Mouse (Mus musculus) neural tube, embryonic 13.5 days (tissue): ENCODE results near the gene Art1. TPM values are rescaled to one million over a fixed set of nuclear protein-coding genes. Genes with fewer than 3 reads are reported as not detected.
A peak's percentile ranks its signal among the peaks of the same experiment; 100 is the strongest.

Experiments used
- ATAC-seq: fragments of 200-750 bp; cut with Nextera tagmentation; 2 replicates; pipeline ENCODE4 v1.8.0; 2017; ENCODE audit warnings: low read depth, mild to moderate bottlenecking, moderate TSS enrichment, moderate library complexity
- H3K27ac ChIP-seq: fragments of 300-500 bp; sonication (generic); replicated peaks from 2 replicates; pipeline ENCODE4 v1.5.1; 2015; ENCODE audit warnings: moderate library complexity, mild to moderate bottlenecking, inconsistent platforms
- H3K27me3 ChIP-seq: fragments of 300-500 bp; sonication (generic); 2 replicates; pipeline ENCODE4 v1.6.1; 2015; ENCODE audit warnings: mild to moderate bottlenecking, inconsistent platforms
- H3K36me3 ChIP-seq: fragments of 300-500 bp; sonication (generic); 2 replicates; pipeline ENCODE4 v1.6.1; 2015; ENCODE audit warnings: mild to moderate bottlenecking, inconsistent platforms
- H3K4me1 ChIP-seq: fragments of 300-500 bp; sonication (generic); replicated peaks from 2 replicates; pipeline ENCODE4 v1.6.1; 2015; ENCODE audit warnings: inconsistent platforms
- H3K4me2 ChIP-seq: fragments of 300-500 bp; sonication (generic); 2 replicates; pipeline ENCODE4 v1.6.1; 2015; ENCODE audit warnings: inconsistent platforms, mild to moderate bottlenecking, moderate library complexity
- H3K4me3 ChIP-seq: fragments of 300-500 bp; sonication (generic); 2 replicates; pipeline ENCODE4 v1.5.1; 2015; ENCODE audit warnings: mild to moderate bottlenecking, inconsistent platforms
- H3K9ac ChIP-seq: fragments of 300-500 bp; sonication (generic); 2 replicates; pipeline ENCODE4 v1.6.1; 2015; ENCODE audit warnings: moderate library complexity, mild to moderate bottlenecking, inconsistent platforms
- H3K9me3 ChIP-seq: fragments of 300-500 bp; sonication (generic); 2 replicates; pipeline ENCODE4 v1.6.1; 2016; ENCODE audit warnings: inconsistent platforms
- WGBS: fragments of 180-500 bp; shearing (Covaris S2); methylation state at CpG from one replicate; pipeline ENCODE4 v1.1.7; 2015; 5-methylcytosine and 5-hydroxymethylcytosine counted together
- polyA plus RNA-seq: library from polyadenylated mRNA; unstranded; fragments of >200 nt; fragmentation: Nextera tagmentation; extraction: Ambion mirVana; gene quantifications from 2 replicates; pipeline ENCODE4 v1.2.1, GENCODE M21; 2015

Gene Art1
- 0.71 and 1.2 TPM in 2 replicates for polyA plus RNA-seq

DNA sequence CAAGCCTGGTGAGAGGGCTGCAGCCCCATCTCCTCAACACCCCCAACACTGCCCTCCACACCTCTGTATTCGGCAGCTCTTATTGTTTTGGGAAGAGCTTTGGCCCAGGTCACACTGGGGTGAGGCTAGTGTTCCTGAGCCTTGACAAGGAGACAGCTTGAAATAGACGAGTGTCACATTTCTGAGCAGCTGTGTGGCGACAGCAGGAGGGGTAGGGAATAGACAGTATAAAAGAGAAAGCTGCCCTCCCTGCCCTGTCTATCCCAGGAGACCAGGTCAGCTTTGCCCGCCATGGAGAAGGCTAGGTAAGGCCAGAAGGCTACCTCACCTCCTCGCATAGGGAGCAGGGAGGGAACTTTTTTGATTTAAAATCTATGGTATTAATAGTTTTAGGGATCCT lies at the start of gene Art1:
TSS of gene Art1 (plus strand) at position 257 of the 400 bp plus-strand sequence.
- H3K4me2 ChIP-seq = no peak within 1 kb of the TSS
- no peak within 1 kb of the TSS for H3K9ac ChIP-seq
- WGBS = 30% methylated on average over 5 of the region's 5 CpGs
- H3K4me1 ChIP-seq = peaks cover 25% of the 10 kb centered on the region
- no peaks in the 10 kb centered on the region for H3K36me3 ChIP-seq
- no peak for ATAC-seq
- H3K27ac ChIP-seq = no peak within 1 kb of the TSS
- H3K9me3 ChIP-seq = no peaks in the 10 kb centered on the region
- no peak within 1 kb of the TSS for H3K4me3 ChIP-seq
- H3K27me3 ChIP-seq = 0 out of 2 replicates have a peak, but pooled peaks cover 8% of the 10 kb centered on the region

DNA sequence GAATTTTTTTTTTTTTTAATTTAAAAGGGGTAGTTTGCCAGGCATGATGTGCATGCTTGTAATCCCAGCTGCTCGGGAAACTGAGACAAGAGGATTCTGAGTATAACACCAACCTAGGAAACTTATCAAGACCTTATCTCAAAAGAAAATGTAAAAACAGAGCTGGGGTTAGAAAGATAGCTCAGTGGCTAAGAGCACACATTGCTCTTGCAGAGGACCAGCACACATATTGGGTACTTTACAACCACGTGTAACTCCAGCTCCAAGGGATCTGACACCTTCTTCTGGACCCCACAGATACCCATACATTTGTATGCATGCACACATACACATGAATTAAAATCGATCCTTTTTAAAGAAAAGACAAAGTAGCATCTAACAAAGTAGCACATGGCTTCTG lies 40.2 kb upstream of the Art1 start:
- Histone ChIP-seq H3K4me2 (no peak overlapping the region), H3K27me3 (no peaks in the 10 kb centered on the region), H3K4me3 (no peak overlapping the region), H3K9ac (no peak overlapping the region), H3K4me1 (peaks cover 33% of the 10 kb centered on the region), H3K36me3 (peaks cover 26% of the 10 kb centered on the region), H3K9me3 (no peaks in the 10 kb centered on the region), H3K27ac (no peak overlapping the region)
- 94% methylated on average over 3 of the region's 3 CpGs for WGBS
- ATAC-seq = no peak

DNA sequence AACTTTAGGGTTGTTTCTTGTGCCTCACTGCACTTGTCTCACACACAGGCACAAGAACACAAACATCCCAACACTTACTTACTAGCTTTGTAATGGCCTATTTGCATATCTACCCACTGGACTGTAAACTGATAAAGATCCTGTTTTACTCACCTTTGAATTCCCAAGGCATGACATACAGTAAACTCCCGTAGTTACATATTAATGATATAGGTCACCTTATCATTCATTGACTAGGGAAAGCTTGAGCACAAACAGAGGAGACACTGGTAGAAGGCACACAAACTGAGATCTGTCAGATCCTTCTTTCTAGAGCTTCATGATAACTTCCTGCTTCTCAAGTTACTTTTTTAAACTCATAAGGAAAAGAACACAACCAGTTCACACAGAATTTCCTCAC lies 39.3 kb upstream of the Art1 start:
- no peak for ATAC-seq
- H3K9me3 ChIP-seq = no peaks in the 10 kb centered on the region
- H3K4me1 ChIP-seq = peaks cover 37% of the 10 kb centered on the region
- H3K4me2 ChIP-seq = no peak overlapping the region
- H3K9ac ChIP-seq = no peak overlapping the region
- H3K36me3 ChIP-seq = peaks cover 20% of the 10 kb centered on the region
- WGBS = 86% methylated on average over 1 of the region's 1 CpGs
- H3K4me3 ChIP-seq = no peak overlapping the region
- H3K27me3 ChIP-seq = no peaks in the 10 kb centered on the region
- H3K27ac ChIP-seq = no peak overlapping the region

GRCm38 (mm10) chr7:102063891-102064290 lies 37.7 kb upstream of the Art1 start:
- Histone ChIP-seq H3K9me3 (no peaks in the 10 kb centered on the region), H3K4me1 (peaks cover 37% of the 10 kb centered on the region), H3K36me3 (peaks cover 9% of the 10 kb centered on the region), H3K27me3 (no peaks in the 10 kb centered on the region), H3K4me2 (peak overlapping the region; percentile 84), H3K4me3 (peak overlapping the region; percentile 63), H3K9ac (peak overlapping the region; percentile 83; the same call in 1 of the 2 replicates), H3K27ac (no peak overlapping the region)
- 92% methylated on average over 9 of the region's 9 CpGs for WGBS
- ATAC-seq = no peak

GRCm38 (mm10) chr7:102064655-102065045 lies 36.9 kb upstream of the Art1 start:
- peak overlapping the region; percentile 81 for H3K27ac ChIP-seq
- no peaks in the 10 kb centered on the region for H3K9me3 ChIP-seq
- 0 out of 2 replicates have a peak, but pooled peaks cover 2% of the 10 kb centered on the region for H3K36me3 ChIP-seq
- no peaks in the 10 kb centered on the region for H3K27me3 ChIP-seq
- under 1% methylated on average over 9 of the region's 9 CpGs for WGBS
- H3K4me3 ChIP-seq = peak overlapping the region; percentile 63
- H3K4me2 ChIP-seq = peak overlapping the region; percentile 84
- H3K9ac ChIP-seq = peak overlapping the region; percentile 83
- peak; percentile 62 for ATAC-seq
- peaks cover 37% of the 10 kb centered on the region for H3K4me1 ChIP-seq

- Histone ChIP-seq H3K4me3 (peak within 1 kb of the TSS; percentile 63), H3K27me3 (no peaks in the 10 kb centered on the region), H3K4me1 (peaks cover 37% of the 10 kb centered on the region), H3K9me3 (no peaks in the 10 kb centered on the region), H3K27ac (peak within 1 kb of the TSS; percentile 81), H3K4me2 (peak within 1 kb of the TSS; percentile 84), H3K36me3 (no peaks in the 10 kb centered on the region), H3K9ac (peak within 1 kb of the TSS; percentile 83)
- peak; percentile 99 for ATAC-seq
- under 1% methylated on average over 56 of the region's 56 CpGs for WGBS
These were observed 36.3 kb upstream of the Art1 start, which contains the start of the genes Rnf121, Xndc1 and Xntrpc for GRCm38 (mm10) chr7:102065046-102065891. Rnf121 (minus strand) TSS chr7:102065469. Xndc1 (plus strand) TSS chr7:102065511. Xntrpc (plus strand) TSS chr7:102065713.

GRCm38 (mm10) chr7:102066363-102066762 lies 35.2 kb upstream of the Art1 start:
- Histone ChIP-seq H3K27me3 (no peaks in the 10 kb centered on the region), H3K4me2 (peak overlapping the region; percentile 84), H3K4me1 (peaks cover 37% of the 10 kb centered on the region), H3K36me3 (peaks cover 4% of the 10 kb centered on the region), H3K9ac (peak overlapping the region; percentile 83), H3K27ac (no peak overlapping the region), H3K9me3 (no peaks in the 10 kb centered on the region), H3K4me3 (peak overlapping the region; percentile 63)
- no peak for ATAC-seq
- 82% methylated on average over 6 of the region's 6 CpGs for WGBS

GRCm38 (mm10) chr7:102076714-102077296 lies 24.7 kb upstream of the Art1 start:
- 80% methylated on average over 7 of the region's 7 CpGs for WGBS
- Histone ChIP-seq H3K9me3 (no peaks in the 10 kb centered on the region), H3K36me3 (peaks cover 88% of the 10 kb centered on the region), H3K27me3 (no peaks in the 10 kb centered on the region), H3K9ac (no peak overlapping the region), H3K4me3 (no peak overlapping the region), H3K4me1 (no peaks in the 10 kb centered on the region), H3K27ac (no peak overlapping the region), H3K4me2 (no peak overlapping the region)
- no peak for ATAC-seq

- Histone ChIP-seq H3K4me2 (no peak overlapping the region), H3K27ac (no peak overlapping the region), H3K4me3 (no peak overlapping the region), H3K36me3 (peaks cover 90% of the 10 kb centered on the region), H3K27me3 (no peaks in the 10 kb centered on the region), H3K9ac (no peak overlapping the region), H3K9me3 (no peaks in the 10 kb centered on the region), H3K4me1 (no peaks in the 10 kb centered on the region)
- no peak for ATAC-seq
- WGBS = 81% methylated on average over 7 of the region's 7 CpGs
These were observed 23.0 kb upstream of the Art1 start for GRCm38 (mm10) chr7:102078517-102078916.

DNA sequence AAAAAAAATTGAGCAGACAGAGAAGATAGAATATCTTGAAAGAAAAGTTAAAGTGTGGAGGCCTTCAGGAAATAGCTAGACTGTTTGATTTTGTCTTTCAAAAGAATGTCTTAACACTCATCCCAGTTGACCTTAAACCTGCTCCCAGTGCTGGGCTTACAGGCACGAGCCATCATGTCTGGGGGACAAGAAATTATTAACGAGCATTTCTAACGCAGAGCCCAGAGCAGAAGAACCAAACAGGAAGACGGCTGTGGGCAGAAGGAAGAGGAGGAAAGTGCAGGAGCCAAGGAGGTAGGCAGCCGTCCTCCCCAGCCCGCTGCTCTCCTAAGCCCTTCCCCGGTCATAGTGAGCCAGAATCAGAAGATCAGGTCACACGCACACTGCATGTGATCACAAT lies 21.2 kb upstream of the Art1 start:
- ATAC-seq = no peak
- Histone ChIP-seq H3K27me3 (no peaks in the 10 kb centered on the region), H3K9me3 (no peaks in the 10 kb centered on the region), H3K36me3 (peaks cover 87% of the 10 kb centered on the region), H3K27ac (no peak overlapping the region), H3K4me1 (no peaks in the 10 kb centered on the region), H3K4me3 (no peak overlapping the region), H3K9ac (no peak overlapping the region), H3K4me2 (no peak overlapping the region)
- WGBS = 95% methylated on average over 8 of the region's 8 CpGs

DNA sequence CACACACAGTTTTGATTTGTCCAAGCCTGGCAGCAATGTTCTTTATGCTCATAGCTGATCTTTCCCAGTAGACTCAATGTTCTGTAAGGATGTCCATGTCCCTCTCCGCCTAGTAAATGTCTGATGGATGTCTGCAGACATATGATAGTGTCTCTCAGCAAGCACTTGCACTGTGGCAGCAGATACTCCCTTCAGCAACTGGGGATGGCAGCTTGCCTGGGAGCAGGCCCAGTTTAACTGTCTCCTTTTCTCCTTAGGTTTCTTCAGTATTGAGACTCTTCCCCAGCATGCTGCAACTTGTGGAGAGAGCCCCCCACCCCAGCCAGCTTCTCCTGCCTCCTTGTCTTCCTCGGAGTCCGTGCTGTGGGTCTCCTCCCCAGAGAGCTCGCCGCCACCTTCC lies 19.8 kb upstream of the Art1 start:
- Histone ChIP-seq H3K27ac (no peak overlapping the region), H3K4me3 (no peak overlapping the region), H3K4me1 (no peaks in the 10 kb centered on the region), H3K9ac (no peak overlapping the region), H3K9me3 (no peaks in the 10 kb centered on the region), H3K36me3 (peaks cover 84% of the 10 kb centered on the region), H3K27me3 (no peaks in the 10 kb centered on the region), H3K4me2 (no peak overlapping the region)
- WGBS = 91% methylated on average over 5 of the region's 5 CpGs
- ATAC-seq = no peak

DNA sequence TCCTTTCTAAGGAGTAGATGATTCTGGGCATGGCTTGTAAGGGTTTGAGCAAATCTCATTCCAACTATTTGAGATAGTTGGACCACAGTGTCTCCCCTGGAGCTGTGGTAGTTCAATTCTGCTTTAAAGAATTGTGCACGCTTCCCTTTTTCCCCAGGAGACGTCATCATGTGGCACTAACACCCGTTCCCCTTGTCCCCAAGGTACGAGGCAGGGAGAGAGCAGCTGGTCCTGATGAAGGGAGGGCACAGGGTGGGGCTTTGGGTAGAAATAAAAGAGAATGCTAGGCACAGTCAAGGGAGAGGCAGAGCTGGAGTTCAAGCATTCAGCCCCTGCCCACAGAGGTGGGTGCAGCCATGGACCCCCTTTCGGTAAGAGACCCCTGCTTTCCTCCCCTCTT lies 18.7 kb upstream of the Art1 start, which contains the start of gene Trpc2:
TSS of gene Trpc2 (plus strand) at position 301 of the 400 bp plus-strand sequence.
- Histone ChIP-seq H3K4me2 (no peak within 1 kb of the TSS), H3K9me3 (no peaks in the 10 kb centered on the region), H3K4me3 (no peak within 1 kb of the TSS), H3K27ac (no peak within 1 kb of the TSS), H3K9ac (no peak within 1 kb of the TSS), H3K4me1 (no peaks in the 10 kb centered on the region), H3K27me3 (no peaks in the 10 kb centered on the region), H3K36me3 (peaks cover 74% of the 10 kb centered on the region)
- ATAC-seq = no peak
- 75% methylated on average over 5 of the region's 5 CpGs for WGBS
